Mouse (Mus musculus): ENCODE data around the gene Lag3.

- TF ChIP-seq CTCF (IDR thresholded peaks at IDR 0.05; ENCODE audit: borderline replicate concordance, insufficient read depth, low read depth, low read length) = no peak
- TF ChIP-seq POLR2A (IDR thresholded peaks at IDR 0.05; ENCODE audit: borderline replicate concordance, insufficient read depth, low read length) = no peak
Measured at GRCm38 (mm10) chr6:124959960-124960359, 48.5 kb upstream of the Lag3 start.

Measured in cerebellum, adult 2 months (tissue).